Mouse (Mus musculus): Measurements from ENCODE around the gene Rbfox3. TPM values are rescaled to one million over a fixed set of nuclear protein-coding genes. Genes with fewer than 3 reads are reported as not detected.

The Rbfox3 gene
- polyA plus RNA-seq, 1 experiment: not detected

DNA sequence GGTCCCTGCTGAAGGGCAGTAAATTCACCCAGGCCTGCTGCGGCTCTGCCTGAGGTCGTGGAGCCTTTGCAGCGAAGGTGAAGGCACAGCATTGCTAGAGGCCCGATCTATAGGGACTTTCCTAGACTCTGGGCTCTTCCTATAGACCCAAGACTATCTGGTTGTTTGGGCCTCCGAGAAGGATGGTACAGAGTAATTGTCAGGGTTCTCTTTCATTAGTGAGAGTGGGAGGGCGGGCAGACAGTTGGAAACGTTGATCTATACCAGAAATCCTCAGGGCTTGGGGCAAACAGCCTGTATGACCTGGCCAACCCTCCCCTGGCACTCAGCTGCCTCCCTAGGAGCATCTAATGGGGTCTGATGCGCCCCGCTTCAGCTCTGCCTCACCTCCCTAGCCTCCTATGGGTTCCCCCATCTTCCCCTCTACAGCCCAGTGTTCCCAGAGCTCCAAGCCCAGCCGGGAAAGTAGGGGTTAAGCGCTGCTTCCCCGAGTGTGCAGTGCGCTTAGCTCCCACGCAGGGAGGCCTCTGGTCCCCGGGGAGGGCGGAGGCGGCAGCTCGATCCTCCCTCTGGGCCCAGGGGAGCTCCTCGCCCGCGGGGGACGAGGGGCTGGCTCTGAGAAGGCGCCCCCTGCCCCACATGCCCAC, 4.5 kb downstream of the Rbfox3 start:
- Histone ChIP-seq H3K27ac (ENCODE audit: insufficient read depth, low read depth, low read length) (no peak overlapping the region), H3K4me3 (ENCODE audit: insufficient read depth, low read length) (no peak overlapping the region), H3K4me1 (ENCODE audit: control insufficient read depth, insufficient read depth, low read length) (no peaks in the 10 kb centered on the region)
- TF ChIP-seq POLR2A (IDR thresholded peaks at IDR 0.05; ENCODE audit: borderline replicate concordance, low read depth, low read length) (no peak), CTCF (IDR thresholded peaks at IDR 0.05; ENCODE audit: low read depth, low read length) (no peak)

DNA sequence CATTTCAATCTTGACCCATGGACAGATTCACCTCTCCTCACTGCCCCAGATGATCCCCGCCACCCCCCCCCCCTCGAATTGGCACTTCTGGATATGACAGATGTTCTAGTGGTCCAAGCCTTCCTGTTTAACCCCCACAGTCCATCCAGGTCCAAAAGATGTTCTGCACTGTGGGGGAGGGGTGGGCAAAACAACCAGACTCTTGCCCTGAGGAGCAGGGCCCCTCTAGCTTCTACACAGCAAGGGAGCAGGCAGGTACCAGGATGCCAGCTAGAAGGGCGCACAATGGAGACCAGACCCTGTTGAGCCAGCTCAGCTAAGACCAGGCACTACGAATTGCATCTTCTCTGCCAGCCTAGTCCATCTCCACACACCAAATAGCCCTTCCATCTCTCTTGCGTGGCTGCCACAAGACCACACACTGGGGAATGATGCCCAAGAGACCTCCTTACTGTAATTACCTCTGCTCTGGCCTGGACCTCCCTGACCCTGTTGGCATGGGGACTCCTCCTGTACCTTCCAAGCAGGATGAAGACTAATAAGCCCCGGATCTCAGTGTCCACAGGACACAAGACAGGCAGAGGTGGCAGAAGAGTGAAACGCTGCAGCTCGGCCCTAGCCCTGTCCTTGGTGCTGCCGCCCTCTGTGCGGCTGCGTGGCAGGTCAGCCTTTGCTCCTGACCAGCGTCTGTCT, 5.1 kb downstream of the Rbfox3 start:
- Histone ChIP-seq H3K4me3 (ENCODE audit: insufficient read depth, low read length) (no peak overlapping the region), H3K4me1 (ENCODE audit: control insufficient read depth, insufficient read depth, low read length) (no peaks in the 10 kb centered on the region), H3K27ac (ENCODE audit: insufficient read depth, low read depth, low read length) (no peak overlapping the region)
- TF ChIP-seq POLR2A (IDR thresholded peaks at IDR 0.05; ENCODE audit: borderline replicate concordance, low read depth, low read length) (no peak), CTCF (IDR thresholded peaks at IDR 0.05; ENCODE audit: low read depth, low read length) (no peak)

DNA sequence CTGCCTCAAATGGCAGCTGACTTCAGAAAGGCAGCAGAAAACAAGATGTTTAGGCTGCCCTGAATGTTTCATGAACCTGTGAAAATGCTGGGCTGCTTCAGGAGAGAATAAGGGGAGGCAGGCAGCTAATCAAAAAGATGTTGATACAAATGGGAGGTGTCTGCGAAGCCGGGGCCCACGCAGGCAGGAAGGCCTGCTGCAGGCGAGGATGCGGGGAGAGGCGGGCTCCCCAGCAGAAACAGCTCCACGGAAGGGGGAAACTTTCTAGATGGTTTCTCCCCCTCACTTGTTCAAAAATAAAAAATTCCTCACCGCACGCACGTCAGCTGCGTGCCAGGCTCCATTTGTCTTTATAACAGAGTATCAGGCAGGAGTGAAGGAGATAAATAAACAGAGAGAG, 5.7 kb downstream of the Rbfox3 start:
- TF ChIP-seq POLR2A (IDR thresholded peaks at IDR 0.05; ENCODE audit: borderline replicate concordance, low read depth, low read length) (no peak), CTCF (IDR thresholded peaks at IDR 0.05; ENCODE audit: low read depth, low read length) (no peak)
- H3K4me1 ChIP-seq (ENCODE audit: control insufficient read depth, insufficient read depth, low read length): no peaks in the 10 kb centered on the region
- no peak overlapping the region for H3K27ac ChIP-seq (ENCODE audit: insufficient read depth, low read depth, low read length)
- no peak overlapping the region for H3K4me3 ChIP-seq (ENCODE audit: insufficient read depth, low read length)

DNA sequence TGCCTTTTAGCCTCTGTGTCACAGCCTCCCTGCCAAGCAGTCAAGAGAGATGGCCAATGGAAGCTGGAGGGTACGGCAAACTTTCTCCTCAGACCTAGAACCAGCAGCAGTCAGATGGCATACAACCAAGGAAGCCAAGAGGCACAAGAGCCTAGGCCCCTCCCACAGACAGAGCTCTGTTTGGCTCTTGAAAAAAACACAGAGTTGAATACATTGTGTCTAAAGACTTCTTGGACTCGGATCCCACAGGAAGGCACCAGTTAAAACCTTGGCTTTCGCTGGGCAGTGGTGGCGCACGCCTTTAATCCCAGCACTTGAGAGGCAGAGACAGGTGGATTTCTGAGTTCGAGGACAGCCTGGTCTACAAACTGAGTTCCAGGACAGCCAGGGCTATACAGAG, 7.1 kb downstream of the Rbfox3 start:
- Histone ChIP-seq H3K4me1 (ENCODE audit: control insufficient read depth, insufficient read depth, low read length) (no peaks in the 10 kb centered on the region), H3K4me3 (ENCODE audit: insufficient read depth, low read length) (no peak overlapping the region), H3K27ac (ENCODE audit: insufficient read depth, low read depth, low read length) (no peak overlapping the region)
- TF ChIP-seq POLR2A (IDR thresholded peaks at IDR 0.05; ENCODE audit: borderline replicate concordance, low read depth, low read length) (no peak), CTCF (IDR thresholded peaks at IDR 0.05; ENCODE audit: low read depth, low read length) (no peak)

DNA sequence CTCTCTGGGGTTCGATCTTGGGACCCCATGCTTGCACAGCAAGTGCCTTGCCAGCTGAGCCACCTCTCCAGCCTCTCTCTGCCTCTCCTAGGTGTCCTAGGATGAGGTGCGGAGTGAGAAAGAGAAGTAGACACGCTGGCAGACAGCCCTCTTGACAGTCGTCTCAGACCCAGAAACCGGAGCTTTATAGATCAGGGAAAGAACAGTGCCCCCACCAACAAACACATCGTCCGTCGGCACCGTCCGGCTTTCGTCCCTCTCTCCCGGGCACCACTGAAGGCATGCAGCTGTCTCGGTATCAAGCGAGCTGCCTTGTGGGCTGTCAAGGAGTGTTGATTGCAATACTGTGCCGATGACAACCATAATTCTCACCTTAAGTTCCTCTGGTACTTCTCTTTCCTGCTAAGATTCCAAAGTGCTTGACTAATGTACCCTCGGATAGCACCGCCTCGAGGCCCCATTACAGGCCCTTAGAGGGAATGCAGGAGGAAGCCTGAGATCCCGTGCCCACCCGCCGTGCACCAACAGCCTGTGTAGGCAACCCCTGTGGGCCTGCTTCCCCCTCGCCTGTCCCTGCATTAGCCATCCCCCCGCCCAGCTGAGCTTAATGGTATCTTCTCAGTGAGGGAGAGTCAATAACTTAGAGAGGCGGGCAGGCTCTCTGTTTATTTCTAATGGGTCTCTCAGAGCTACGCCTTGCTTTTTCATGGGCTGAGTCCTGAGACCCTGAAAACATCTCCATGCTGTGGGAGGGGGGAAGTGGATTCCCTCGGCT, 11.4 kb downstream of the Rbfox3 start:
- Histone ChIP-seq H3K27ac (ENCODE audit: insufficient read depth, low read depth, low read length) (no peak overlapping the region), H3K4me1 (ENCODE audit: control insufficient read depth, insufficient read depth, low read length) (no peaks in the 10 kb centered on the region), H3K4me3 (ENCODE audit: insufficient read depth, low read length) (no peak overlapping the region)
- TF ChIP-seq CTCF (IDR thresholded peaks at IDR 0.05; ENCODE audit: low read depth, low read length) (no peak), POLR2A (IDR thresholded peaks at IDR 0.05; ENCODE audit: borderline replicate concordance, low read depth, low read length) (no peak)

DNA sequence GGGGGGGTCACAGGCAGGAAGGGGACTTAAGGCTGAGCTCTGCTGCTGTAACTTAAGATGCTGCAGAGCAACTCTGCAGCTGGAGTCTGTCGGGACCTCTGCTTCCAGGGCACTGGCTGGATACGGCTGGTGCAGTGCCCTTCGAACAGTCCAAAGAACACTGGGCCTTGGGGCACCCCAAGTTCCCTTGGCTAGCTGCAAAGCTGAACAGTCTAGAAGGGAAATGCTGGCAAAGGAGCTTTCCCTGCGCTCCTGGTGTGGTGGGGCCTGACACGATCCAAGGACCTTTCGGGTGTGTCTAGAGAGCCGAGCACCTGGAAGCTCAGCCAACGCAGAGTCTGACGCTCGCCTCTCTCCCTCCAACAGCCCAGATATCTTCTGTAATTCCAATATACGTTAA, 12.8 kb downstream of the Rbfox3 start:
- no peak overlapping the region for H3K4me3 ChIP-seq (ENCODE audit: insufficient read depth, low read length)
- no peak overlapping the region for H3K27ac ChIP-seq (ENCODE audit: insufficient read depth, low read depth, low read length)
- H3K4me1 ChIP-seq (ENCODE audit: control insufficient read depth, insufficient read depth, low read length): no peaks in the 10 kb centered on the region
- no peak for TF ChIP-seq CTCF (IDR thresholded peaks at IDR 0.05; ENCODE audit: low read depth, low read length)
- no peak for TF ChIP-seq POLR2A (IDR thresholded peaks at IDR 0.05; ENCODE audit: borderline replicate concordance, low read depth, low read length)

DNA sequence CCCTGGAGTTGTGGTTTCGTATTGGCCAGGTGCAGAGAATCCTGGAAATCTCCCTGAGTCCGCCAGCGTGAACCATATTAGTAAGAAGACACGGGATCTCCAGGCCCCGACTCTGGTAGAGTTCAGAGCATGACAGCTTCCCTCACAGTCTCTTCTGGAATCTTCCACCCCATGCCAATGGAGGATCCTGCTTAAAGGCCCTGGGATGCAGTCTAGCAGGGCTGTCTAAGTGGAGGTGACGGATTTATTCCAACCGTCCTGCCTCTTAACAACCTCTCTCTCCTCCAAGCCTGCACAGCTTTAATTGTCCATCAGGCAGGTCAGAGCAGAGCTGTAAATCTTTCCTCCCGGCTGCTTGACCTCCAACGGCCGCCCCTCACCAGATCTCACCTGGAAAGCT, 13.2 kb downstream of the Rbfox3 start:
- no peak overlapping the region for H3K27ac ChIP-seq (ENCODE audit: insufficient read depth, low read depth, low read length)
- no peak for TF ChIP-seq CTCF (IDR thresholded peaks at IDR 0.05; ENCODE audit: low read depth, low read length)
- TF ChIP-seq POLR2A (IDR thresholded peaks at IDR 0.05; ENCODE audit: borderline replicate concordance, low read depth, low read length): no peak
- no peak overlapping the region for H3K4me3 ChIP-seq (ENCODE audit: insufficient read depth, low read length)

DNA sequence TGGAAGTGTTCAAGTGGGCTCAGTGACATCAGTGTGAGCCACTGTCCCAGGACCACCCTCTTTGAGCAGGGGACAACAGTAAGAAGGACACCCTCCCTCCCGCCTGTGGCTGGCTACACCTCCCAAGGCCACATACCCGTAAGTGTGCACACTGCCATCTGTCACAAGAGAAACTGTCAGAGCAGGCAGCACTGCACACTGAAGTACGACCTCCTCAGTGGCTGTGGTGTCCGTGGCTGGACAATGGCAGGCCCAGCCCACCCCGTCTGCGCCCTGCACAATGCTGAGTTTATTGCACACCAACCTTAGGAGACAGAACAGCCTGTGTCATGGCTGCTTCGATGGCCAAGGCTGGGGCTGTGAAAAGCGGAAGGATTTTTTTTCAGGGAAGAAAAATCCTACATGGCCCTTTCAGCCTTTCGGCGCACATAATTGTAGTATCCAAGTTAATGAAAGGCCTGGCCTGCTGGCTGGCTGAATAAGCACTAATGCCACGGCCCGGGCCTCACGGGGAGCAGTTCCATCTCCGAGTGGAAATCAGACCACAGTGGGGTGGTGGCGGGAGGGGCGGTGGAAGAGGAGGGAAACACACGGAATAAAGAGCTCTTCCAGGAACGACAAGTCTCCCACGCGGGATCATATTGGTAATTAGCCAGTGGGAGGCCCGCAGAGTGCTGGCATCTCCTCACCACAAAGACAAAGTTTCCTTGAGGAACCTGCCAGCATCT, 14.1 kb downstream of the Rbfox3 start:
- TF ChIP-seq POLR2A (IDR thresholded peaks at IDR 0.05; ENCODE audit: borderline replicate concordance, low read depth, low read length) (no peak), CTCF (IDR thresholded peaks at IDR 0.05; ENCODE audit: low read depth, low read length) (no peak)
- H3K27ac ChIP-seq (ENCODE audit: insufficient read depth, low read depth, low read length): no peak overlapping the region
- H3K4me3 ChIP-seq (ENCODE audit: insufficient read depth, low read length): no peak overlapping the region
- no peaks in the 10 kb centered on the region for H3K4me1 ChIP-seq (ENCODE audit: control insufficient read depth, insufficient read depth, low read length)

More for the DNA sequence above, 13.2 kb downstream of the Rbfox3 start:
- H3K4me1 ChIP-seq (ENCODE audit: control insufficient read depth, insufficient read depth, low read length): no peaks in the 10 kb centered on the region

DNA sequence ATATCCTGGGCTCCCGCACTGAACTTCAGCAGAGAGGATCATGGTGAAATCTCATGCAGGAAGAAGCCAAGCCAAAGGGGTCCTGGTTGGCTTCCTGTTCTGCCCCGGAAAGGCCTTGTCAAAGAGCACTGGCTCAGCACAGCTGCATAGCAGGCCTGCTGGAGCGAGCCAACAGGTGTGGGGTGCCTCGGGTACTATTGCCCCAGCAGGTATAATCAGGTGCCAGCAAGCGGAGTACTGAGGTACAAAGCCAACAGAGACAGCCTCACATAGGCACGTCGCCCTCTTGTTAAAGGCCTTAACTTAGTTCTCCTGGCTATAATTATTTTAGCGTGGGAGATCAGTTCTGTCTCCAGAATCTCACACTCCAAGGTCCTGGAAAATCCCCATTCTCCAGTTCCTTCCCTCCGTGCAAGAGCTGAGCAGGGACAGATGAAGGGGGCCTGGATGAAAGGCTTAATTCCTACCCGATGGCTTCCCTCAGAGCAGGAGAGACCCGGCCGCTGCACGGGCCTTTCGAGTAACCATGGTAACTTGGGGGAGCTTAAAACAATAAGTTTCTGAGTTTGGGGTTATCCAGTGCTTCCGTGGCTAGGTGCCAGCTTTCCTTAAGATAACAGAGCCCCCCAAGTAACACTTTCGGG, 15.2 kb downstream of the Rbfox3 start:
- no peak overlapping the region for H3K4me3 ChIP-seq (ENCODE audit: insufficient read depth, low read length)
- H3K27ac ChIP-seq (ENCODE audit: insufficient read depth, low read depth, low read length): no peak overlapping the region
- TF ChIP-seq CTCF (IDR thresholded peaks at IDR 0.05; ENCODE audit: low read depth, low read length): no peak
- TF ChIP-seq POLR2A (IDR thresholded peaks at IDR 0.05; ENCODE audit: borderline replicate concordance, low read depth, low read length): no peak
- no peaks in the 10 kb centered on the region for H3K4me1 ChIP-seq (ENCODE audit: control insufficient read depth, insufficient read depth, low read length)

All from bone marrow macrophage, adult 2 months (primary cell).